Mouse (Mus musculus): ENCODE data around the gene Rnaseh2a.

Gene Rnaseh2a

DNA sequence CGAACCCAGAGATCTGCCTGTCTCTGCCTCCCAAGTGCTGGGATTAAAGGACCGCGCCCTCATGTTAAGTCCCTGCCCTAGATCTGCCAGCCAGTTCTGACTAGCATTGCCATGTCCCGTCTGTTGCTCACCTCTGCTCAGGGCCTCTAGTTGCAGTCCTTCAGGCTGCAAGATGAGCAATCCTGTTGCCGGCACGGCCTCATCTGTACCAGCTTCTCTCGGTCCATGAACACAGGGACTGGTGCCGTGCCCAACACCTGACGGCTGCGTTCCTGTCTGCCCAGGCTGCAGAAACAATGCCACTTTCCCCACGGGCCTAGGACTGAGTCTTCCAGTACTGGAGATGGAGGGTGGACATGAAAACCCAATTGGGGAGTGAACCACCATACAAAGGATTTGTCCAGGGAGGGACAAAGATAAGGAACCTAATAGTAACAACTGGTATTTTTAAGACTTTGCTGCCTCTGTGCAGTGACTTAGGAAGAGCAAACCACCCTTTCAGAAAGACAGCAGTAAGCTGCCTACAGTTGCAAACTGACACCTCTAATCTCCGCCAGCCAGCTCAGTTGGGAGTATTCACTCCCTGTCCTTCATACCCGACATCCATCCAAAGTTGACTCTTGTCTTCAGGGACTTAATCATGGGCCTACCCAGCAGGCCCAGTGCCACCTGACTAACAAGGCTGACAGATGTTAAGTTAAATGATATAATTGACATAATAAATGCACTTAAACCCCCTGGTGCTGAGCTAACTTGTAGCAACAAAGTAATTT, 1.8 kb downstream of the Rnaseh2a start:
- DNase-seq (ENCODE audit: extremely low spot score, low spot score), result no peak

DNA sequence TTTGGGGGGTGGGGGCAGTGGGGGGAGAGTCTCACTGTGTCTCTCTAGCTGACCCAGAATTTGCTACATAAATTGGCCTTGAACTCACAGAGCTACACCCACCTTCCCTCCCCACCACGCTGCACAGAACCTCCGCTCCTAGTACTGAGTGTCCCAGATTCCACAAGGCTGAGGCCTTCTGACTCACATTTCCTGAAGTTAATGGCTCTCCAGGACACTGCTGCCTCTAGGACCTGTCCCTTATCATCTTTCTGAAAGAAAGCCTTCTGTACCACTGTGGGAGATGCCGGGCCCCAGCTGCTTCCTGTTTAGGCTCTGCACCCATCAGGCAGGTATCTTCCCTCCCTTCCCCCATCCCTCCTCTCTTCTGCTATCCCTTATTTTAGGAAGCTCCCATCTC, 3.0 kb downstream of the Rnaseh2a start:
- DNase-seq (ENCODE audit: extremely low spot score, low spot score), result no peak

GRCm38 (mm10) chr8:84965731-84966291, 3.8 kb downstream of the Rnaseh2a start:
- DNase-seq (ENCODE audit: extremely low spot score, low spot score), result peak; percentile 91

- DNase-seq (ENCODE audit: extremely low spot score, low spot score), result no peak
Observed at GRCm38 (mm10) chr8:84963952-84964351, 5.6 kb downstream of the Rnaseh2a start.

GRCm38 (mm10) chr8:84959811-84960210, 9.8 kb downstream of the Rnaseh2a start:
- no peak for DNase-seq (ENCODE audit: extremely low spot score, low spot score)

- peak; percentile 79 for DNase-seq (ENCODE audit: extremely low spot score, low spot score)
Observed at GRCm38 (mm10) chr8:84956768-84957167, 12.8 kb downstream of the Rnaseh2a start.

- DNase-seq (ENCODE audit: extremely low spot score, low spot score), result no peak
Observed at GRCm38 (mm10) chr8:84952612-84953255, 16.8 kb downstream of the Rnaseh2a start.

GRCm38 (mm10) chr8:84949753-84950152, 19.8 kb downstream of the Rnaseh2a start:
- DNase-seq (ENCODE audit: extremely low spot score, low spot score), result no peak

DNA sequence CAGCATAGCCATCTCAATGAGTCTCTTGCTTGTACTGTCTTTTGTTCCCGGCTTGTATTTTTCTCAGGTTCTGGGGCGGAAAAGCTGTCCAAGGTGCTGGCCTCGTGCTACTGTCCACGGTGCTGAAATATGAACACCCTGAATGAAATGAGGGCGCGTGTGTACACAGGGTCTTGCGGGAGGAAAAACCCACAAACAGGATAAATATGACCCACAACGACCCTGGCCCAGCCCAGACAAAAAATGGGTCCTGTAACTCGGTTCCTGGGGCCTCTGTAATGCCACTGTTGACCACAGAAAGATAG, 22.4 kb downstream of the Rnaseh2a start:
- peak; percentile 64 for DNase-seq (ENCODE audit: extremely low spot score, low spot score)

GRCm38 (mm10) chr8:84946528-84947240, 22.9 kb downstream of the Rnaseh2a start, which contains the start of gene Rtbdn:
Gene Rtbdn (plus strand): TSS chr8:84946991.
- DNase-seq (ENCODE audit: extremely low spot score, low spot score), result peak; percentile 40

DNA sequence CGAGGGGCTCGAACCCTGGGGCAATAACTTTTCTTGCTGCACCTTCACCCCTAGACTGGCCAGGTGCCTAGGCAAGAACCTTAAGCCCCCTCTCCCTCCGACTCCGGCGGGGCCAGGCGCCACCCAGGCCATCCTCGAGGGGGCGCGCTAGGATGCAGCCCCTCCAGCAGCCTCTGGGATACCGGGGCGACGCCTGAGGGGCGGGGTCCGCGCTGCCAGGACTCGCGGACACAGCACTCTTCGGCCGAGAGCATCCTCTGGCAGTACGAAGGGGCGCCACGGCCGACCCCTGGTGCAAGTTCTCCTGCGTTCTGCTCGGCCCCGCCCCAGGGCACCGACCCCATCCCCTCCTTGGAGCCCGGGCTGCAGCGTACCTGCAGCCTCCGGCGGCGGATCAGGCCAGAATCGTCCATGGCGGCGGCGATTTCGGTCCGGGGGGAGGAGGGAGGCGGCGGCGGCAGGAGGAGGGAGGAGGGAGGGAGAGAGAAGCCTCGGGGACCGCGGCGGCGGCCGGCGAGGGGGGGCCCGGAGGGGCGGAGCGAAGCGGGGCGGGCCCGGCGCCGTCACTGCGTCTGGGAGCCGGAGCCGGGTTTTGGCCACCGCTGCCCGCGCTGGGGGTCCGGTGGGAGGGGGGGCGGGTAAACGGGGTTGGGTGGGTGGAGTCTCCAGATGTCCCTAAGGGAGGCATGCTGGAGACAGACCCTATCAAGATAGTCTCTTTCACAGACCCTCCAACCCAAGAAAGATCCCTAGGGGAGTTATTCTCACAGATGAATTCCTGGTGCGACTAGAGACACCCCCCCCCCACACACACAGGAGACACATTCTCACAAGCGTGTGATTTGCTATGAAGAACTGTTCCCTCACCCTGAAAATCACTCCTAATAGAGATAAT, 23.7 kb downstream of the Rnaseh2a start:
- DNase-seq (ENCODE audit: extremely low spot score, low spot score), result peak; percentile 51

- DNase-seq (ENCODE audit: extremely low spot score, low spot score), result peak; percentile 32
Observed at GRCm38 (mm10) chr8:84945235-84945632, 24.3 kb downstream of the Rnaseh2a start.

DNA sequence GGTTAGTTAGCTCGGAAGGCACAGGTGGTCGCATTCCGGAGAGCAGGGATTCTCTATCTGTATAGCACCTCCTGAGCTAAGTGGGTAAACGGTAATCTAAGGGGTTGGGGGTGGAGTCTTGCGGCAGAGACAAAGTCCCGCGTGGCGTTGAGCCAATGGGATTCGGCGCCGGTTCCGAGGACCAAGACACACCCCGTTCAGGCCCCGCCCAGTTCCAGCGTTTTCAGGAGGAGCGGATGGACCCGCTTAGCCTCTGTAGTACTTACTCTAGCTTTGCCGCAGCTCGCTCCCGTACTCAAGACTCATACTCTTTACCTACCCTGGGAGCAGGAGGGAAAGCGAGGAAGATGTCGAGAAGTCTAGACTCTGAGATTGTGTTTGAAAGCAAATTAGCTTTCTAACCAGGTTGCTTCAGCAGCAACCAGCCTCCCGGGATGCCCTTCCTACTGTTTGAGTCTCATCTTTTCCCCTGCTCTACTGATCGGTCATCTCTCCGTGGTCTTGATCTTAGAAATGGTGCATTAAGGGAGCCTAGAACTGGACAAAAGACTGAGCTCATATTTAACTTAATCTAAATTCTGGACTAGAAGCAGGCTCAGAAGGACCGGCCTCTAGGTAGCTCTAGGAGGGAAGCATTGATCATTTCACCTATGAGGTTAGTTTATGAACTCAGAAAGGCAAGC, 24.9 kb downstream of the Rnaseh2a start:
- peak; percentile 61 for DNase-seq (ENCODE audit: extremely low spot score, low spot score)

GRCm38 (mm10) chr8:84943699-84944098, 25.9 kb downstream of the Rnaseh2a start:
- no peak for DNase-seq (ENCODE audit: extremely low spot score, low spot score)

DNA sequence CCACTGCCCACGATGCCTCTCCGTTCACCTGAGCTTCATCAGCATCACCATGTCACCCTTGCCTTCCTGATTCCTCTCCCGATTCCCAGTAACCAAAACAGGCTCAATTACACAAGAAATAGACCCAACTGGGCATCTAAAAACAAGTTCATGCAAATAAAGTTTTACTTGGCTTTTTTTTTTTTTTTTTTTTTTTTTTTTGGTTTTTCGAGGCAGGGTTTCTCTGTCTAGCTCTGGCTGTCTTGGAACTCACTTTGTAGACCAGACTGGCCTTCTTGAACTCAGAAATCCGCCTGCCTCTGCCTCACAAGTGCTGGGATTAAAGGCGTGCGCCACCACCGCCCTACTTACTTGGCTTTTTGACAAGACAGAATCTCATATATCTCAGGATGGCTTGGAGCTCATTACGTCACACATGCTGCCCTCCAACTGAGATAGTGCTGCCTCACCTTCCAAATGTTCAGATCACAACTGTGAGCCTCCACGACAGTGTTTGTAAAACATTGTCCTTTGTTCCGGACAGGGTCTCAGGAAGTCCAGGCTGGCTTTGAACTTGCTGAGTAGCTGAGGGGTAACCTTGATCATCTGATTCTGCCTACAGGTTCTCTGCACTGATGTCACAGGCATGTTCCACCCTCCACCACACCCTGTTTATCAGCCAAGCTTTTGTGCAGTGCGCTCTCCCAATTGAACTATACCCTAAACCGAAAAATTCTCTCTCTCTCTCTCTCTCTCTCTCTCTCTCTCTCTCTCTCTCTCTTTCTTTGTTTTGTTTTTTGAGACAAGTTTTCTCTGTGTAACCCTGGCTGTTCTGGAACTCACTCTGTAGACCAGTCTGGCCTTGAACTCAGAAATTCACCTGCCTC, 31.7 kb downstream of the Rnaseh2a start:
- no peak for DNase-seq (ENCODE audit: extremely low spot score, low spot score)

DNA sequence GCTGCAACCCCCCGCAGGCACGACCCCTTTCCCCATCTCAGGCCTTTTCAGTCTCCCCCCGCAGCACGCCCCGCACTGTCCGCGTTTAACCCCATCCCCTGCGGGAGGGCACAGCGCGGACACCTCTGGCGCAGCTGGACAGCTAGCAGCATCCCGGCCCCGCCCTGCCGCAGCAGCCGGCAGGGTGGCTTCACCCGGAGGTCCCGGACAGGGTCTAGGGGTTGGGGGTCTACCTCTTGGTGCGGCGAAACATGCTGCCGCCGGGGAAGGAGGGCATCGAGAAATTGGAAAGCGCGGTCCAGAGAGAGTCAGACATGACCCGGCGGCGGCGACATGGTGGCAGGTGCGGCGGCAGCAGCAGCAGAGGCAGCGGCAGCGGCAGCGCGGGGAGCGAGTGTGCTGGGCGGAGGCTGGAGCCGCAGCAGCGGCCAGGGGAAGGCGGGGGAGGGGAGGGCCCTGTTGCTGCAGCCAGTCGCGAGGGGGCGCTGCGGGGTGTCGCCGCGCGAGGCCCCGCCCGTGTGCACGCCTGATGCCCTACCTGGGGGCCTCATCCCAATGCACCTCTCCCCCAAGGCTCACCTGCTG, 32.5 kb downstream of the Rnaseh2a start, which contains the start of gene Mast1:
Gene Mast1, minus strand, starts transcription at position 398 of the 585 bp plus-strand sequence.
- peak; percentile 66 for DNase-seq (ENCODE audit: extremely low spot score, low spot score)

GRCm38 (mm10) chr8:84936041-84936961, 33.3 kb downstream of the Rnaseh2a start:
- DNase-seq (ENCODE audit: extremely low spot score, low spot score), result no peak

DNA sequence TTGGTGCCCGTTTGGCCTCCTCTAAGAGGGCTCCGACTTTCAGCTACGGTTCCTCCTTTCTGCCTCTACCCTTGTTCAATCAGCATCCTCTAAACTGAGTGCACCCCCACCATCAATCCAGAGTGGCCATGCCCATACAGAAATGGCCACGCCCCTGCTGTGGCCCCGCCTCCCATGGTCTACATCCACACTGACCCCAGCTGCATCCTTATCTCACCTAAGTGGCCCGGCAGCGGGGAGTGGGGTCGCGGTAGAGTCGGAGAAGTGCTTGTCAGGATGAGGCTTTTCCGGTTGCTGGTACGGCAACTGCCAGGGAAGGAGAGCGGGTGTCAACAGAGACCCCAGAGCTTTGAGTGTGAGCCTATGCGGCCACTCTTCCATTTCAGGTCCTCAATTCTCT, 34.1 kb downstream of the Rnaseh2a start:
- DNase-seq (ENCODE audit: extremely low spot score, low spot score), result peak; percentile 37

Data from neural tube, embryonic 10.5 days (tissue).